24 mouse cellular contexts compared by ENCODE assay signal in genomic region chr14:87289708-87290243, GRCm38 (mm10).
DNase-seq lines count a peak whose midpoint lies in the region; ATAC-seq and TF ChIP-seq lines count a peak whose summit lies in the region.
"Had no signal": no experiment of that assay in that cellular context is flagged by ENCODE, and none has a peak within 500 bp of the region (broad histone marks: within the 10 kb centered on the region; RNA-seq: fewer than 3 reads in every experiment).

No protein-coding gene starts in this region.

- TF ChIP-seq POLR2A in lung, adult 2 months (IDR thresholded peaks at IDR 0.05; ENCODE audit: borderline replicate concordance, extremely low read depth, low read depth, low read length), result no peak

- peak; percentile 81 for ATAC-seq in lung, embryonic 14.5 days (ENCODE audit: insufficient read depth)
- ATAC-seq in lung, embryonic 16.5 days (ENCODE audit: low read depth), result peak; percentile 93
- ATAC-seq in erythroid progenitor cell, adult 5-6 weeks (replicated peaks; ENCODE audit: low FRiP score, poor library complexity, severe bottlenecking), result no peak
- ATAC-seq: CD4-positive, CD25-positive, alpha-beta regulatory T cell, adult 4 months; forebrain, embryonic 15.5 days had no signal

- WGBS in lung, embryonic 14.5 days, result 43% methylated on average over 4 of the region's 4 CpGs
- 36% methylated on average over 4 of the region's 4 CpGs for WGBS in lung, adult 2 months
- WGBS in lung, embryonic 16.5 days, result 46% methylated on average over 4 of the region's 4 CpGs

- no peaks in the 10 kb centered on the region for H3K4me1 ChIP-seq in lung, embryonic 14.5 days (ENCODE audit: insufficient read depth)
- H3K4me1 ChIP-seq in lung, adult 2 months (ENCODE audit: control insufficient read depth, insufficient read depth, low read length), result peaks cover 2% of the 10 kb centered on the region; the same call in 1 of the 2 replicates
- H3K4me1 ChIP-seq in lung, embryonic 16.5 days (replicated peaks; ENCODE audit: control insufficient read depth, insufficient read depth, low read length), result no peaks in the 10 kb centered on the region
- H3K4me1 ChIP-seq: embryonic facial prominence, embryonic 15.5 days; forebrain, embryonic 15.5 days; heart, embryonic 15.5 days; hindbrain, embryonic 13.5 days had no signal

- H3K4me2 ChIP-seq in lung, embryonic 14.5 days, result no peak overlapping the region
- no peak overlapping the region for H3K4me2 ChIP-seq in lung, embryonic 16.5 days (ENCODE audit: low read depth, low read length)
- H3K4me2 ChIP-seq: embryonic facial prominence, embryonic 15.5 days; forebrain, embryonic 15.5 days; heart, embryonic 11.5 days; heart, embryonic 15.5 days; hindbrain, embryonic 13.5 days had no signal

- no peak overlapping the region for H3K4me3 ChIP-seq in lung, embryonic 14.5 days (ENCODE audit: low read depth, low read length)
- no peak overlapping the region for H3K4me3 ChIP-seq in lung, adult 2 months (replicated peaks; ENCODE audit: extremely low read depth, low read depth, low read length)
- H3K4me3 ChIP-seq in lung, embryonic 16.5 days (ENCODE audit: low read length), result no peak overlapping the region
- H3K4me3 ChIP-seq: embryonic facial prominence, embryonic 15.5 days; erythroblast, embryonic 14.5 days; forebrain, embryonic 15.5 days; heart, embryonic 15.5 days; hindbrain, embryonic 13.5 days had no signal

- peak; percentile 70 for DNase-seq in heart, adult 11 months
- DNase-seq in heart, adult 9 months (ENCODE audit: low spot score in 2 of 2), result no peak
- peak; percentile 56 for DNase-seq in lung, embryonic 14.5 days
- no peak for DNase-seq in lung, adult 2 months
- peak; percentile 17 for DNase-seq in lung, postnatal 36 days
- no peak for DNase-seq in right cerebral cortex, postnatal 14 days
- DNase-seq: adrenal gland, postnatal 10 days; B cell, adult 2 months; cerebellum, adult 11 months; cerebellum, adult 8-10 months; cerebellum, postnatal 14 days; embryo, embryonic 11 days; gastrocnemius, postnatal 10 days; heart, postnatal 14 days had no signal

- H3K36me3 ChIP-seq in lung, embryonic 14.5 days (ENCODE audit: insufficient read depth), result no peaks in the 10 kb centered on the region
- H3K36me3 ChIP-seq in lung, embryonic 16.5 days (ENCODE audit: control insufficient read depth, insufficient read depth, low read length), result no peaks in the 10 kb centered on the region
- H3K36me3 ChIP-seq: embryonic facial prominence, embryonic 15.5 days; forebrain, embryonic 15.5 days; G1E; heart, embryonic 15.5 days; hindbrain, embryonic 13.5 days had no signal

- H3K27ac ChIP-seq in lung, embryonic 14.5 days (ENCODE audit: low read depth), result peak overlapping the region; percentile 18; the same call in 1 of the 2 replicates
- peak overlapping the region; percentile 75 for H3K27ac ChIP-seq in lung, embryonic 16.5 days (ENCODE audit: low read length)
- H3K27ac ChIP-seq: embryonic facial prominence, embryonic 15.5 days; forebrain, embryonic 15.5 days; heart, embryonic 15.5 days; hindbrain, embryonic 13.5 days had no signal

- TF ChIP-seq CTCF in lung, embryonic 14.5 days (IDR thresholded peaks at IDR 0.05; ENCODE audit: low read depth), result no peak
- TF ChIP-seq CTCF in lung, adult 2 months (IDR thresholded peaks at IDR 0.05; ENCODE audit: insufficient read depth, low read length), result no peak

- no peak overlapping the region for H3K9ac ChIP-seq in lung, embryonic 14.5 days
- H3K9ac ChIP-seq in lung, embryonic 16.5 days (ENCODE audit: low read length), result no peak overlapping the region
- H3K9ac ChIP-seq: embryonic facial prominence, embryonic 15.5 days; forebrain, embryonic 15.5 days; heart, embryonic 15.5 days; hindbrain, embryonic 13.5 days had no signal

- no peaks in the 10 kb centered on the region for H3K9me3 ChIP-seq in lung, embryonic 14.5 days (ENCODE audit: low read depth, low read length)
- H3K9me3 ChIP-seq in lung, embryonic 16.5 days (ENCODE audit: control insufficient read depth, low read length), result no peaks in the 10 kb centered on the region
- H3K9me3 ChIP-seq: embryonic facial prominence, embryonic 15.5 days; forebrain, embryonic 15.5 days; G1E; heart, embryonic 15.5 days; hindbrain, embryonic 13.5 days had no signal

- H3K27me3 ChIP-seq in lung, embryonic 14.5 days (ENCODE audit: insufficient read depth, low read length), result no peaks in the 10 kb centered on the region
- no peaks in the 10 kb centered on the region for H3K27me3 ChIP-seq in lung, embryonic 16.5 days (ENCODE audit: control insufficient read depth, insufficient read depth, low read depth, low read length)
- H3K27me3 ChIP-seq: embryonic facial prominence, embryonic 15.5 days; forebrain, embryonic 15.5 days; heart, embryonic 15.5 days; hindbrain, embryonic 13.5 days had no signal

Comparison
In these comparisons a context has a peak if more than half of its experiments do, and no peak if none do; other contexts are left out.
1. DNase-seq: peak in heart, adult 11 months (single experiment), lung, embryonic 14.5 days (single experiment) and lung, postnatal 36 days (single experiment); none in heart, adult 9 months (0 of 2), lung, adult 2 months (single experiment) and right cerebral cortex, postnatal 14 days (single experiment).